Mouse (Mus musculus) C2C12 (cell line): ENCODE data around the gene Stim1. TPM values are rescaled to one million over a fixed set of nuclear protein-coding genes. Genes with fewer than 3 reads are reported as not detected.

Source experiments
- H3K27me3 ChIP-seq: one replicate; pipeline ENCODE4 v1.6.1; 2011; ENCODE audit not compliant: control insufficient read depth, insufficient read depth, insufficient read length
- H3K36me3 ChIP-seq: one replicate; pipeline ENCODE4 v1.6.1; 2011; ENCODE audit not compliant: control insufficient read depth, insufficient read depth
- H3K4me3 ChIP-seq: one replicate; pipeline ENCODE4 v1.5.1; 2011; ENCODE audit warnings: mild to moderate bottlenecking, control low read depth; ENCODE audit not compliant: poor library complexity, insufficient read depth, severe bottlenecking
- H3K79me2 ChIP-seq: one replicate; pipeline ENCODE4 v1.6.1; 2011; ENCODE audit not compliant: control insufficient read depth, insufficient read depth
- H3K79me3 ChIP-seq: one replicate; pipeline ENCODE4 v1.6.1; 2011; ENCODE audit warnings: low read depth, control low read depth
- H3ac ChIP-seq: one replicate; pipeline ENCODE3; 2011; ENCODE audit warnings: low read depth; ENCODE audit not compliant: control insufficient read depth, insufficient read length
- CEBPB ChIP-seq: IDR thresholded peaks from one replicate; pipeline ENCODE4 v1.6.1; 2011; ENCODE audit warnings: low read depth, mild to moderate bottlenecking, control low read depth, moderate library complexity
- CTCF ChIP-seq: IDR thresholded peaks from one replicate; pipeline ENCODE4 v1.5.1; 2011; ENCODE audit not compliant: control insufficient read depth, insufficient read depth, insufficient read length
- FOSL1 ChIP-seq: IDR thresholded peaks from one replicate; pipeline ENCODE4 v1.8.0; 2011; ENCODE audit warnings: mild to moderate bottlenecking, low read length; ENCODE audit not compliant: poor library complexity, insufficient read depth, severe bottlenecking
- MAX ChIP-seq: IDR thresholded peaks from one replicate; pipeline ENCODE4 v1.6.1; 2011; ENCODE audit warnings: mild to moderate bottlenecking, control low read depth
- MYOD1 ChIP-seq: IDR thresholded peaks from one replicate; pipeline ENCODE4 v1.6.1; 2011; ENCODE audit warnings: low read depth; ENCODE audit not compliant: control insufficient read depth, insufficient read length
- MYOG ChIP-seq: IDR thresholded peaks from one replicate; pipeline ENCODE4 v1.6.1; 2011; ENCODE audit not compliant: control insufficient read depth, insufficient read length; ENCODE audit errors: extremely low read depth
- USF1 ChIP-seq: IDR thresholded peaks from one replicate; pipeline ENCODE4 v1.6.1; 2011; ENCODE audit warnings: low read depth, mild to moderate bottlenecking, control low read depth, moderate library complexity
- polyA plus RNA-seq: library from polyadenylated mRNA; unstranded; fragments of >200 nt; fragmentation: generic; extraction: Trizol; gene quantifications from one replicate; pipeline ENCODE4 v1.2.1, GENCODE M21; 2012; ENCODE audit warnings: missing spikeins

The Stim1 gene
- polyA plus RNA-seq, 1 experiment = 8.6 TPM

DNA sequence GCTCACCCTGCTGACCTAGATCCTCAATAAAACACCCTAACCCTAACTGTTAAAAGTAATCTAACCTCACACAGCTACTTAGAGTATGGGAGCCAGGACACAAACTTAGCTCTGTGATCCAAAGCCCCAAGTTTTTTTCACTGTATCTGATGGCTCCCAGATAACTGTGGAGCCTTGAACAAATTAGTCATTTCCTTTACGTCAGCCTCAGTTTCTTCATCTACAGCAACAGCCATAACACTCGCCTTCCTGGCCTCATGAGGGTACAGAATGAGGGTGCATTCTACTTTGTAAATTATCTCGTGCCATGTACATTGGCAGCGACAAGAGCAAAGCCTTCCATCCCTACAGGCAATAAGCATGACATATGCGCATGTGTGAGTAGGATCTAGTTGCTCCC is 25.2 kb upstream of the Stim1 start:
- no peak overlapping the region for H3K4me3 ChIP-seq
- no peaks in the 10 kb centered on the region for H3K27me3 ChIP-seq
- peaks cover 72% of the 10 kb centered on the region for H3K79me2 ChIP-seq
- no peak overlapping the region for H3ac ChIP-seq
- TF ChIP-seq MYOD1 = no peak
- TF ChIP-seq CEBPB = no peak
- TF ChIP-seq USF1 = no peak
- no peak for TF ChIP-seq MYOG
- TF ChIP-seq CTCF = no peak
- no peak for TF ChIP-seq MAX
- no peak for TF ChIP-seq FOSL1
- H3K36me3 ChIP-seq = peaks cover 43% of the 10 kb centered on the region
- peaks cover 42% of the 10 kb centered on the region for H3K79me3 ChIP-seq

DNA sequence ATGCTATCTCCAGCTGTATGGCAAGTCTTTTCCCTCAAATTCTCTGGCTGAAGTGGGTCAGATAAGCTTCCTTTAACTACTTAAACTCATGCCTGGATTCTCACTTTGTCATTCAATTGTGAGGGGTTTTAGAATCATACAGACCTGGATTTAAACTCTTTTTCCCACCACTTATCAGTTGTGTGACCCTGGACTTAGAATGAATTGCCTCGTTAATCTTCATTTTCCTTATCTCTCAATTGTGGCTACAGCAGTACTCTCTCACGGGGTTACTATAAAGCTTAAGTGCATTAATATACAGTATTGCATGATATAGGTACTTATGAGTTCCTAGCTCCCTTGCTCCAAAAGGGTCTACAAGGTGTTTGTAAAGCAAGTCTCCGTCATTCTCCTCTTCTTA is 24.7 kb upstream of the Stim1 start:
- Histone ChIP-seq H3K79me2 (peaks cover 77% of the 10 kb centered on the region), H3K4me3 (no peak overlapping the region), H3K36me3 (peaks cover 38% of the 10 kb centered on the region), H3K79me3 (peaks cover 47% of the 10 kb centered on the region), H3ac (no peak overlapping the region), H3K27me3 (no peaks in the 10 kb centered on the region)
- TF ChIP-seq MYOG = no peak
- TF ChIP-seq MYOD1 = no peak
- TF ChIP-seq MAX = no peak
- TF ChIP-seq USF1 = no peak

GRCm38 (mm10) chr7:102243870-102244269 is 23.7 kb upstream of the Stim1 start:
- Histone ChIP-seq H3K27me3 (no peaks in the 10 kb centered on the region), H3K4me3 (no peak overlapping the region), H3K36me3 (peaks cover 34% of the 10 kb centered on the region), H3K79me3 (peaks cover 57% of the 10 kb centered on the region), H3ac (no peak overlapping the region), H3K79me2 (peaks cover 87% of the 10 kb centered on the region)
- no peak for TF ChIP-seq FOSL1
- TF ChIP-seq CEBPB = no peak
- no peak for TF ChIP-seq CTCF
- TF ChIP-seq USF1 = no peak
- TF ChIP-seq MYOG = no peak
- TF ChIP-seq MYOD1 = no peak
- TF ChIP-seq MAX = no peak

DNA sequence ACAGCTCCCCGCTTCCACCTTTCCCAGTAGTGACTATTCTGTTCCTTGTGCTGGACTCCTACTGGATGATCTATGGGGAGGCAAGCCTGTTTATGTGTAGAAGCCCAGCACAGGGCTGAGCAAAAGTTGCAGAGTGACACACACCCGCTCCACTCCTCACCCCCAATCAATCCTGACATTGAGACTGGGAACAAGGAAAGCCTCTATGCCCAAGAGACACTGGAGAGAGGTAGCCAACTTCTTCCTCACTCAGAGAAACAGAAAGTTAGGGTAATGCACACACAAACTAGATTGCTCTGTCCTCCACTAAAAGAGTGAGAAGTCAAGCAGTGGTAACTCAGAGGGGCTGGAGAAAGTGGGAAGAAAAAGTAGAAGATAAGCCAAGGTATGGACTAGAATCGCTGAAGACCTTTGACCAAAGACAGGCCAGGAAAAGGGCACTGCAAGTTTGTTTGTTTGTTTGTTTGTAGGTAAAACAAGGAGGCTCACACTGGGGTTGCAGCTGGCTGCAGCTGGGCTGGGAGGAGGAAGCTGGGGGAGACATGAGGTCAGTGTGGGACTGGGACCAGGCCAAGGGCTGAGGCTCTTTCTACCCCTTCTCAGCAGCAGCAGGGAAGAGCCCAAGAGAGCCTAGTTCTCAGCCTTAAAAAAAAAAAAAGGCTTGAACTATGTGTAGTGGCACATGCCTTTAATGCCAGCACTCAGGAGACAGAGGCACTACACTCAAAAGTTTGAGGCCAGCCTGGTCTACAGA is 22.6 kb upstream of the Stim1 start:
- Histone ChIP-seq H3K4me3 (no peak overlapping the region), H3K27me3 (no peaks in the 10 kb centered on the region), H3K79me2 (peaks cover 98% of the 10 kb centered on the region), H3K36me3 (peaks cover 26% of the 10 kb centered on the region), H3ac (no peak overlapping the region), H3K79me3 (peaks cover 65% of the 10 kb centered on the region)
- TF ChIP-seq USF1 (no peak), MAX (no peak), CTCF (no peak), FOSL1 (no peak)

DNA sequence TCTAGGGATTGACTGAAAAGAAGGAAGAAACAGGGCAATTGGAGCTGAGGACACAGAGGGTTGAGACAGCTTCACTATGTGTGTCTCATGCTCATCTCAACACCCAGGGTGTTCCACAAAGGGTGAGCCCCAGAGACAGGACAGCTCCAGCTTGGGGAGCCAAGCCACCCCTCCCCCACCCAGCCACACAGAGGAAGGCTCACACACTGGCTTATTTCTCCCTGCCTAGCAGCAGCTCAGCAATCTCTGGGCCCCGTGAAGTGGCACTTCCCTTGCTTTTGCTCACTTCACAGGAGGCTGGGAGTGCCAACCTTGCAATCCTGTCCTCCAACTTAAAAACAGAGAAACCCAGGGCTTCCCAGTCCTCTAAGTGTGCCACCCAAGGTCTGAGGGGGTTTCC is 21.8 kb upstream of the Stim1 start:
- no peak overlapping the region for H3K4me3 ChIP-seq

GRCm38 (mm10) chr7:102246265-102246664 is 21.3 kb upstream of the Stim1 start:
- Histone ChIP-seq H3K79me3 (peaks cover 65% of the 10 kb centered on the region), H3ac (no peak overlapping the region), H3K79me2 (peaks cover 87% of the 10 kb centered on the region), H3K27me3 (no peaks in the 10 kb centered on the region), H3K36me3 (peaks cover 14% of the 10 kb centered on the region), H3K4me3 (no peak overlapping the region)
- TF ChIP-seq FOSL1 (no peak), CEBPB (no peak), MAX (no peak), MYOG (no peak), USF1 (no peak), MYOD1 (no peak), CTCF (no peak)

More for the DNA sequence above, 21.8 kb upstream of the Stim1 start:
- H3K79me2 ChIP-seq = peaks cover 92% of the 10 kb centered on the region
- no peaks in the 10 kb centered on the region for H3K27me3 ChIP-seq
- TF ChIP-seq MYOD1 = no peak
- no peak for TF ChIP-seq FOSL1
- TF ChIP-seq CTCF = no peak
- TF ChIP-seq MYOG = no peak
- no peak for TF ChIP-seq USF1
- no peak for TF ChIP-seq CEBPB
- no peak for TF ChIP-seq MAX
- peaks cover 18% of the 10 kb centered on the region for H3K36me3 ChIP-seq
- peaks cover 65% of the 10 kb centered on the region for H3K79me3 ChIP-seq
- H3ac ChIP-seq = no peak overlapping the region
